Mouse (Mus musculus): ENCODE measurements at regions not wholly inside any gene's neighbourhood (a gene's known extent, or its start where the extent isn't known, plus 50 kb on each side); places are given as distances from the start of the nearest gene placed in this dataset.

- H3K27me3 ChIP-seq (ENCODE audit: insufficient read depth, low read length): no peaks in the 10 kb centered on the region
- H3K4me2 ChIP-seq (ENCODE audit: low read depth, low read length, poor library complexity, severe bottlenecking): no peak overlapping the region
- TF ChIP-seq CTCF (IDR thresholded peaks at IDR 0.05): no peak
- ATAC-seq (ENCODE audit: low FRiP score) (peak; percentile 60; the same call in 1 of the 2 replicates), DNase-seq (ENCODE audit: low spot score) (peak; percentile 78)
- no peaks in the 10 kb centered on the region for H3K9me3 ChIP-seq (ENCODE audit: low read length)
- no peaks in the 10 kb centered on the region for H3K4me1 ChIP-seq (ENCODE audit: insufficient read depth, low read length)
- no peak overlapping the region for H3K9ac ChIP-seq (replicated peaks; ENCODE audit: low read length, poor library complexity, severe bottlenecking)
- no peaks in the 10 kb centered on the region for H3K36me3 ChIP-seq (ENCODE audit: insufficient read depth, low read length)
- no peak overlapping the region for H3K4me3 ChIP-seq (ENCODE audit: low read depth, low read length)
- H3K27ac ChIP-seq (ENCODE audit: low read depth, low read length): peak overlapping the region; percentile 26; the same call in 1 of the 2 replicates
- WGBS: 19% methylated on average over 3 of the region's 3 CpGs
Measured at GRCm38 (mm10) chr10:37812405-37812851, 673.7 kb upstream of the Marcks start.

DNA sequence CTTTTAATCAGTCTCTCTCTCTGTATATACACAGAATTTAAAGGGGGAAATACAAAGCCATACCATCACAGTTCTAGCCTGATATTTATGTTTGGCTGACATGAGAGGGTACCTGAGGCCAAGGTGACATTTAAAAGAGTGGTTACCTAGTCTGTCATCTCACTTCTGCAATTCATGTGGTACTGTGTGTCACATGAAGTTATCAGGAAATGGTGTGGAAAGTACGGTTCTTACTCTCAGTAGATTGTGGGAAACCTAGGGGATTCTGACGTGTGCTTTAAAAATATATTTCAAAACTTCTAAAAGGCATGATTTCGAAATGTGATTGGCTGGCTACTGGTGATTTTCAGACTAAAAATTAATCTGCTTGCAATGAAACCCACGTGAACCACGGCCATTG lies 673.1 kb upstream of the Marcks start:
- Histone ChIP-seq H3K4me1 (ENCODE audit: insufficient read depth, low read length) (no peaks in the 10 kb centered on the region), H3K36me3 (ENCODE audit: insufficient read depth, low read length) (no peaks in the 10 kb centered on the region), H3K4me2 (ENCODE audit: low read depth, low read length, poor library complexity, severe bottlenecking) (no peak overlapping the region), H3K27ac (ENCODE audit: low read depth, low read length) (no peak overlapping the region), H3K27me3 (ENCODE audit: insufficient read depth, low read length) (no peaks in the 10 kb centered on the region), H3K9ac (replicated peaks; ENCODE audit: low read length, poor library complexity, severe bottlenecking) (no peak overlapping the region), H3K4me3 (ENCODE audit: low read depth, low read length) (no peak overlapping the region), H3K9me3 (ENCODE audit: low read length) (no peaks in the 10 kb centered on the region)
- DNase-seq (ENCODE audit: low spot score) (no peak), ATAC-seq (ENCODE audit: low FRiP score) (no peak)
- WGBS: 72% methylated on average over 5 of the region's 5 CpGs
- TF ChIP-seq CTCF (IDR thresholded peaks at IDR 0.05): no peak

GRCm38 (mm10) chr10:37803225-37803805 lies 664.6 kb upstream of the Marcks start:
- peak; percentile 16 for DNase-seq (ENCODE audit: low spot score)
- H3K4me2 ChIP-seq (ENCODE audit: low read depth, low read length, poor library complexity, severe bottlenecking): no peak overlapping the region
- no peaks in the 10 kb centered on the region for H3K9me3 ChIP-seq (ENCODE audit: low read length)
- H3K36me3 ChIP-seq (ENCODE audit: insufficient read depth, low read length): no peaks in the 10 kb centered on the region
- no peaks in the 10 kb centered on the region for H3K4me1 ChIP-seq (ENCODE audit: insufficient read depth, low read length)
- no peak overlapping the region for H3K9ac ChIP-seq (replicated peaks; ENCODE audit: low read length, poor library complexity, severe bottlenecking)
- ATAC-seq (ENCODE audit: low FRiP score): no peak
- WGBS: 66% methylated on average over 4 of the region's 4 CpGs
- no peaks in the 10 kb centered on the region for H3K27me3 ChIP-seq (ENCODE audit: insufficient read depth, low read length)
- no peak for TF ChIP-seq CTCF (IDR thresholded peaks at IDR 0.05)
- H3K4me3 ChIP-seq (ENCODE audit: low read depth, low read length): no peak overlapping the region
- no peak overlapping the region for H3K27ac ChIP-seq (ENCODE audit: low read depth, low read length)

GRCm38 (mm10) chr10:37799397-37799796 lies 660.7 kb upstream of the Marcks start:
- ATAC-seq (ENCODE audit: low FRiP score) (no peak), DNase-seq (ENCODE audit: low spot score) (no peak)
- Histone ChIP-seq H3K36me3 (ENCODE audit: insufficient read depth, low read length) (no peaks in the 10 kb centered on the region), H3K27me3 (ENCODE audit: insufficient read depth, low read length) (no peaks in the 10 kb centered on the region), H3K9ac (replicated peaks; ENCODE audit: low read length, poor library complexity, severe bottlenecking) (no peak overlapping the region), H3K4me2 (ENCODE audit: low read depth, low read length, poor library complexity, severe bottlenecking) (no peak overlapping the region), H3K27ac (ENCODE audit: low read depth, low read length) (no peak overlapping the region), H3K4me1 (ENCODE audit: insufficient read depth, low read length) (no peaks in the 10 kb centered on the region), H3K9me3 (ENCODE audit: low read length) (no peaks in the 10 kb centered on the region), H3K4me3 (ENCODE audit: low read depth, low read length) (no peak overlapping the region)
- 90% methylated on average over 2 of the region's 2 CpGs for WGBS
- TF ChIP-seq CTCF (IDR thresholded peaks at IDR 0.05): no peak

DNA sequence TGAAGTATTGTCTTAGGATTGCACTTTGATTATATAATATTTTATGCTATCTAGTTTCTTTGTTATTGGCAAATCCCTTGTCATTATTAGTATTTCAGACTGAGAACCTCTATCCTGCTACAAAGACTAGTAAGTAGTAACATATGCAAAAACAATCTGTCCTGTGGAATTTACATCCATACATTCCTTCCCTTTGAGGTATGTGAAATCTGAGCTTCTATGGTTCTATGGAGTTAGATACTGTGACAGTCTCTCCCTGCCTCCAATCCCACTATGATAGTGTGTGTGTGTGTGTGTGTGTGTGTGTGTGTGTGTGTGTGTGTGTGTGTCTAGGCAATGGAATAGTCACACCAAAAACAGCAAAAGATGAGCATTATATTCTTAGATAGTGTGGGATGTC lies 659.6 kb upstream of the Marcks start:
- Histone ChIP-seq H3K27ac (ENCODE audit: low read depth, low read length) (no peak overlapping the region), H3K9me3 (ENCODE audit: low read length) (no peaks in the 10 kb centered on the region), H3K36me3 (ENCODE audit: insufficient read depth, low read length) (no peaks in the 10 kb centered on the region), H3K4me2 (ENCODE audit: low read depth, low read length, poor library complexity, severe bottlenecking) (no peak overlapping the region), H3K9ac (replicated peaks; ENCODE audit: low read length, poor library complexity, severe bottlenecking) (no peak overlapping the region), H3K27me3 (ENCODE audit: insufficient read depth, low read length) (no peaks in the 10 kb centered on the region), H3K4me1 (ENCODE audit: insufficient read depth, low read length) (no peaks in the 10 kb centered on the region), H3K4me3 (ENCODE audit: low read depth, low read length) (no peak overlapping the region)
- no peak for TF ChIP-seq CTCF (IDR thresholded peaks at IDR 0.05)
- DNase-seq (ENCODE audit: low spot score): no peak
- ATAC-seq (ENCODE audit: low FRiP score): no peak

DNA sequence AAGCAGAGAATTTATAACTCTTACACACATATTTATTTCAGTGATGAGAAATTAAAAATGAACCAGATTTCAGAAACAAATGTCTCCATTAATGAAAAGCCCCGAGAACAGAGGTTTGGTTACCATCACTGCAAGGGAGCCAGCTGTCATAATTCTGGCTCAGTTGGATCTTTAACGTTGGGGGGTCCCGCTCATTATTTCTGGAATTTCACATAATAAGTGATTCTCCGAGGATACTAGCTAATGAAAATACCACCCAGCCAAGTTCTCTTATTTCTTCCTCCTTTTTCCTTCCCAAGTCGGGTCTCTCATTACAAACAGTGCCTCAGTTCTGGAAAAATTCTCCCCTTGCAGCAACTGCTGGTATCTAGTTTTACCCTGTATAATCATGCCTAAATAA lies 659.0 kb upstream of the Marcks start:
- no peak overlapping the region for H3K27ac ChIP-seq (ENCODE audit: low read depth, low read length)
- ATAC-seq (ENCODE audit: low FRiP score) (no peak), DNase-seq (ENCODE audit: low spot score) (no peak)
- no peaks in the 10 kb centered on the region for H3K27me3 ChIP-seq (ENCODE audit: insufficient read depth, low read length)
- H3K4me1 ChIP-seq (ENCODE audit: insufficient read depth, low read length): no peaks in the 10 kb centered on the region
- WGBS: 76% methylated on average over 5 of the region's 5 CpGs
- no peaks in the 10 kb centered on the region for H3K9me3 ChIP-seq (ENCODE audit: low read length)
- H3K9ac ChIP-seq (replicated peaks; ENCODE audit: low read length, poor library complexity, severe bottlenecking): no peak overlapping the region
- no peak overlapping the region for H3K4me3 ChIP-seq (ENCODE audit: low read depth, low read length)
- H3K36me3 ChIP-seq (ENCODE audit: insufficient read depth, low read length): no peaks in the 10 kb centered on the region
- TF ChIP-seq CTCF (IDR thresholded peaks at IDR 0.05): no peak
- no peak overlapping the region for H3K4me2 ChIP-seq (ENCODE audit: low read depth, low read length, poor library complexity, severe bottlenecking)

All from midbrain, postnatal 0 days (tissue).